Mouse (Mus musculus): Measurements from ENCODE around the gene Col11a2. TPM values are rescaled to one million over a fixed set of nuclear protein-coding genes. Genes with fewer than 3 reads are reported as not detected.

Col11a2 gene
- total RNA-seq, 4 experiments from 2014 or later, result 22.6 to 30.2 (median 27.5) TPM

DNA sequence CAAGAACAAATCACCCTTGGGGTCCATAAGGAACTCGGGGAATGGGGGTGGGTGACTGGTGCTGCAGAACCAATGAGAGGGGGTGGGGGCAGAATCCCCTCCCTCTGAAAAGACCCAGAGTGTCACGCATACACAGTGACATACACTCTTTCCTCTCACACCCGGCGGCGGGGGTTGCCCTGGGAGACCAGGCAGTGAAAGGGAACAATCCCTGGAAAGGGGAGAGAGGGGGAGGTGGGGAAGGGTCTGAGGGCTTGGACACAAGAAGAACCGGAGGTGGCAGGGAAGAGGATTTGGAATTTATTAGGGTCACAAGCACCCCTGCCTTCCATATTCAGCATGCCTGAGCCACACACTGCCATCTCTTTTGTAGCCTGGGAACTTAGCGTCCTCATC, 13.5 kb upstream of the Col11a2 start:
- DNase-seq (ENCODE audit: low spot score in 2 of 2), result no peak

DNA sequence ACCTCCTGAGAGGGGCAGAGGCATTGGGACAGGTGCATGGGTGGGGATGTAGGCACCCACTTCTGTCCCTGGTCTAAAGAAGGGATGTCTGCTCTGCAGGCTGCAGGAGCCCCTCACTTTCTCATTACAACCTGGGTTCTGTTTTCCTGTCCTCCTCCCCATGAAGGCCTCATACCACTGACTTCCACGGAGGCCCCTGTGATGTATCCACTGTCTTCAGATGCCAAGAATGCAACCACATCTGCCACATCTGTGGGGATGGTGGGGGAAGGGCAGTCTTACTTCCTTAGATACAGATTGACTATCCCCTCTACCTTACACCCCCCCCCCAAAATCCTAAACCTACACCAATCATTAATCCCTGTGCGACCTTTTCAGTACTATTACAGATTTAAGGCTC, 13.0 kb upstream of the Col11a2 start:
- DNase-seq (ENCODE audit: low spot score in 2 of 2), result no peak

DNA sequence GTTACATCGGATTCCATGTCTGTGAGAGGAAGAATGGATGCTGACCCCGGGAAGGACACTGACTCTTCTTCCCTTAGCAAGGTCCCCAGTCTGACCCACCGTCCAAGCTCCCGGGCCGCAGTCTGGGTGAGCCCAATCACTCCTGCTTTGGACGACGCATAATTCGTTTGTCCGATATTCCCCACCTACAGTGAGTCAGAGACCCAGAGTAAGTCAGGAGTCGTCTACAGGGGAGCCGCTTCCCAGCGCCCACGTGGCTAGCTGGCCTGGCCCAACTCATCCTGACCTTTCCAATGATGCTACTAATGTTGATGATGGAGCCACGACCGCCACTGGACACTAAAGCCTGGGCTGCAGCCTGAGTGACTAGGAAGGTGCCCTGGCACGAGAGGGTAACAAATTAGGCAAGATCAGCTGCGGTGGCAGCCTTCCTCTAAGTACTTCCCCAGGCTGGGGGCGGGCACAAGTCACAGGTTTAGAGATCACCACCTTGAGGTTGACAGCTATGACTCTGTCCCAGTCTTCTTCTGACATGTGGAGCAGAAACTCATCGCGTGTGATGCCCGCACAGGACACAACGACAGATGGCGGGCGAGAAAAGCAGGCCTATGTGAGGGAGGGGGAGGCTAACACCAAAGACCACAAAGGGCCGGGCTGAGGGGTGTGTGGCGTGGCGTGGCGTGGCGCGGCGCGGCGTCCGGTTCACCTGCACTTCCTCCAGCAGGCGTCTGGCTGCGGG, 12.2 kb upstream of the Col11a2 start:
- peak in 1 of 2 experiments; percentile 39 for DNase-seq (ENCODE audit: low spot score in 2 of 2)

DNA sequence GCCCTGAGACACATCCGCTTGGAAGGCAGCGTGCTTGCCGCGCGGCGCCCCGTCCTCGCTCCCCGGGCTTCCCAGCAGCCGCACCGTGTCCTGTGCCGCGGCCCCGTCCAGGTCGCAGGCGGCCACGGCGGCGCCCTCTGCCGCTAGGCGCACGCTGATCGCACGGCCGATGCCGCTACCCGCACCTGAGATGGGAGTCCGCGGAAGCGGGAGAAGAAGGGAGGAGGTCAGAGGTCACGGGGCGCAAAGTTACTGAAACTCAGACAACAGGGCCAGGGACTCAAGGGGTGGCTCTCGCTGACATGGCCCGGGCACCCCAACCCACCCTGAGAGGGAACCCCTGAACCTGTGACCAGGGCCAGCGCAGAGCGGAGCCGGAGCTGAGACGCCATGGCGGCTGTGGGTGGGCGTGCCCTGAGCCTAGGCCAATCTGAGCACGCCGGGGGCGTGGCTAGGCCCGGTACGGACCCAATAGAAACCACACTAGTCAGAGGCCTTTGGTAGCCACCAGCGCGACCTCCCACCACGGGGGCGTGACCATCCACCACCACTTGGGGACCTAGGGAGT, 11.5 kb upstream of the Col11a2 start, which contains the start of gene H2-Ke6:
TSS of gene H2-Ke6 (minus strand) at position 405 of the 568 bp plus-strand sequence.
- DNase-seq (ENCODE audit: low spot score in 2 of 2), result peak; percentile 91 to 93

DNA sequence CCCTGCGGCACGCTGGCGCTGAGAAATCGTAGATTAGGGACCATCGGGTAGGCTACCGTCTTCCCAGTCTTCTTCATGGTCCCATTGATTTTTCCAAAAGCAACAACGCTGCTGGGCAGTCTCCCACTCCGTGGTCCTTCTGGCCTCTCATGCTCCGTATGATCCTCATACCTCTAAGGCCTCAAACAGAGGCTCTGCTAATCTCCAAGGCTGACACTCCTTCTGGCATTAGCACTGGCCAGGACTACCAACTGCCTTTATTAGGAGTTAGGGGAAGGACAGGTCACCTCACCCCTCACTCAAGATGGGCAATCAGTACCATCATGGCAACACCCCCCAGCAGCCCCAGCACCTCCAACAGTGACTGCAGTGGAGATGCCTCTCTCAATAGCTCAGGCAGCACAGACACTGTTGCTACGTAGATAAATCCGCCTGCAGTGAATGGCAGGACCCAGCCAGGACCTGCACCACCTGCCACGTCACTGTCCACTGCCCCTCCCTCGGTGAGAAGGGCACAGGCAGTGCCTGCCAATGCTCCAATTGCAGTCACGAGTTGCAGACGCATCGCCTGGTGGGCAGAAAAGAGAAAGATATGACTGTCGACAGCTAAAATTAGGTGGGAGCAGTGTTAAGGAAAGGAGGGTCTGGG, 10.6 kb upstream of the Col11a2 start:
- no peak for DNase-seq (ENCODE audit: low spot score in 2 of 2)

DNA sequence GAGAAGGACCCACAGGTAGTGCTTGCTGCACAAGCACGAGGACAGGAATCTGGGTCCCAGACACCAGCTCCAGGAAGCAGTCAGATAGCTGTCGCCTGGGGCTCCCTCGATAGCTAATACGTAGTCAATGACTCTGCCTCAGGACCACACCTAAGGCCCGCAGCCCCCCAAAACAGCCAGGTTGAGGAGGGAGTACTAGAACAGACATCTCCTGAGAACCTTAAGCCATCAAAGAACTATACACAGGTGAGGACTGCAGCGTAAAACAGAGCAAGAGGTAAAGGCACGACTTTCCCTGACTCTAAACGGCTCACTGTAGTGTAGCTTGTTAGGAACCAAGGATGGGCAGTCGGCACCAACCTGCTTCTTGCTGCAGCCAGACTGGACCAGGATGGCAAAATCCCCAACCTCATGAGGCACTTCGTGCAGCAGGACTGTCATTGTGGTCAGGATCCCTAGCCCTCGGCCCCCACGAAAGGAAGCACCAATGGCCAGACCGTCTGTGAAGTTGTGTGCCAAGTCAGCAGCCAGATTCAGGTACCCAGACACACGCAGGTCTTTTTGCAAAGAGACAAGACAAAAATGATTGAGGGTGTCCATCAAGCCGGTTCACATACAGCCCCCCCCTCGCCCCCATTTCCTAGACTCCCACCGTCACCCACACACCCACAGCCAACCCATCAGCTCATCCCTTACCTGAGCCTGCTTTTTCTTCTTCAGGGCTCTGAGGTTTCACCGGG, 9.9 kb upstream of the Col11a2 start:
- DNase-seq (ENCODE audit: low spot score in 2 of 2), result peak in 1 of 2 experiments; percentile 19

DNA sequence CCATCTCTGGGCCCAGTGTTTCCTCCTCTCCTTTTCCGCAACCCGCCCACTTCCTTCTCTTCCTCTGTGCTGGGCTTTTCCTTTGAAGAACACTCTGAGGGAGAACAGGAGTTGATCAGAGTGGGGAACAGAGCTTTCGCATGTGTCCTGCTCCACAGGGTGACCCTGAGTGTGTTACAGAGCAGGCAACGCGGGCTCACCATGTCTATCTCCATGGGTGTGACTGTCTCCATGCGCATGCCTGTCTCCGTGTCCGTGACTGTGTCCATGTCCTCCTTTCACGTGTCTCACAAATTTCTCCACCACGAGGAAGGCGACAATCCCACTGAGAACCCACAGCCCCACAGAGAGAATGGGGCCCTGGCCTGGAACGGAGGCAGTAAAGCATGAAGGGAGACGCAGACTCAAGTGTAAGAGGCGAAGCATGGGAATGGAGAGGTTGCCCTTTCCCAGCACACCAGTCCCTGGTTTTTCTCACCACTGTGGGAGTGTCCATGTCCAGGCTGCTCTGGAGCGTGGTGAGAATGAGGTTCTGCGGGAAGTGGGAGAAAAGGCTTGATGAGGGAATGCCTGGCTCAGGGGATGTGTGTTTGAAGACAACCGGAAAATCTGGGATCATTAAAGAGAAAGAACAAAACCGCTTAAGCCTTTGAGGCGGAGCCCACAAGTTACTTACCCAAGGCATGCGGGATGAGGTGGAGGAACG, 9.2 kb upstream of the Col11a2 start:
- DNase-seq (ENCODE audit: low spot score in 2 of 2), result peak in 1 of 2 experiments; percentile 30

DNA sequence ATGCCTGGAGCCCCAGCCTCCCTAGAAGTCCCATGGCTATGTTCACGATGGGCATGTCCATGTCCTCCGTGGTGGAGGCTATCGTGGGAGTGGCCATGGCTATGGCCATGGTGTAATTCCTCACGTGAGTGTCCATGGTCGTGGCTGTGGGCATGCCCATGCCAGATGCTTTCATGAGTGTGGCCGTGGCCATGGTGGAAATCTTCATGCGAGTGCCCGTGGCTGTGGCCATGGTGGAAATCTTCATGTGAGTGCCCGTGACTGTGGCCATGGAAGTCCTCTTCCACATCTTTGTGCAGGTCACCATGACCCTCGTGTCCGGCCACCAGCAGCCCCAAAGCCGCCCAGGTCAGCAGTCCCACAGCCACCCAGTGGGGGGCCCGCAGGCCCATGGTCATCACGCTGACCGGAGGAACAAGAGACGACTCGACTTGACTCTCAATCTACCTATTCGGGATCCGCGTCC, 8.3 kb upstream of the Col11a2 start:
- DNase-seq (ENCODE audit: low spot score in 2 of 2), result peak in 1 of 2 experiments; percentile 48

DNA sequence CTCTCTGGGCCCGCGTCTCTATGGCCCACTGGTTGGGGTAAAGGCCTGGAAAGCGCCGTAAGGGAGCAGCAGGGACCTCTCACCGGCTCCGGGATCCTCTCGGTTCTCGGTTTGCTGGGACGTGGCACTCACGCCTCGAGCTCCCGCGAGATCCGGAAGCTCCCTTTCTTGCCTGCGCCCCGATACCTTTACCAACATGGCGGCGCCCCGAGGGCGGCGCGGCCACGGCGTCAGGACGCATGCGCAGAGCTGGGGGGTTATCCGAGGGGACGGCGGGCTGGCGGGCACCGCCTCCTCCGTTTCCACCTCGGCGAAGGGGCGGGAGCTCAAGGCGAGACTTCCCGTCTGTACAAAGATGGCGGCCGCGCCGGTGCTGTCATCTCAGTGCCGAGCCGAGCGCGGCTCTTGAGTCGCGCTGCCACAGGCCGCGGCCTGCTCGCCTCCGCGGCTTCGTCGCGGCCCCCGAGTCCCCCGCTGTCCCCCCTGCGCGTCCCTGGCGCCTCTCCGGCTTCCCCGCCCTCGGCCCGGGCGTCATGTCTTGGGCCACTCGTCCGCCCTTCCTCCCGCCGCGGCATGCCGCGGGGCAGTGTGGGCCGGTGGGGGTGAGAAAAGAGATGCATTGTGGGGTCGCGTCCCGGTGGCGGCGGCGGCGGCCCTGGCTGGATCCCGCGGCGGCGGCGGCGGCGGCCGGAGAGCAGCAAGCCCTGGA, 7.6 kb upstream of the Col11a2 start, which contains the start of the genes Slc39a7 and Rxrb:
TSS of gene Slc39a7 (minus strand) at position 218 of the 709 bp plus-strand sequence.
TSS of gene Rxrb (plus strand) at position 348 of the 709 bp plus-strand sequence.
- DNase-seq (ENCODE audit: low spot score in 2 of 2), result peak; percentile 96 to 97

DNA sequence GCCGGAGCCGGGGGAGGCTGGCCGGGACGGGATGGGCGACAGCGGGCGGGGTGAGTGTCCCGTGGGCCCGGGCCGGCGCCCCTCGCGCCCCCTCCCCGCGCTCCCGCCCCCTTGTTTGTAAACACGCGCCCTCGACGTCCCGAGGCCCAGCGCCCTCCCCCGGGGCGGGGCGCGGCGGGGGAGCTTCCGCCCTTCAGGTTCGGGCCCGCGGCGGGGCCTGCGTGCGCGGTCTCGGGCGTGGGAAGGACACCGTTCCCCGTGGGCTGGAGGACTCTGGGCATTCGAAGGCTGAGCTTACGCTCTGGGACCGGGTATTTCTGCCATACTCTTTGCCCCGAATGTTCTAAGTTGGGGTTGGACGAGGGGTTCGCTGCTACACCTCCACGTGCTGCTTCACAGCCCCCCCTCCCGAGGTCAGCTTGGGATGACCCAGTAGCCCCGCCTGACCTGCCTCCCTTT, 7.0 kb upstream of the Col11a2 start:
- peak in 1 of 2 experiments; percentile 61 for DNase-seq (ENCODE audit: low spot score in 2 of 2)

DNA sequence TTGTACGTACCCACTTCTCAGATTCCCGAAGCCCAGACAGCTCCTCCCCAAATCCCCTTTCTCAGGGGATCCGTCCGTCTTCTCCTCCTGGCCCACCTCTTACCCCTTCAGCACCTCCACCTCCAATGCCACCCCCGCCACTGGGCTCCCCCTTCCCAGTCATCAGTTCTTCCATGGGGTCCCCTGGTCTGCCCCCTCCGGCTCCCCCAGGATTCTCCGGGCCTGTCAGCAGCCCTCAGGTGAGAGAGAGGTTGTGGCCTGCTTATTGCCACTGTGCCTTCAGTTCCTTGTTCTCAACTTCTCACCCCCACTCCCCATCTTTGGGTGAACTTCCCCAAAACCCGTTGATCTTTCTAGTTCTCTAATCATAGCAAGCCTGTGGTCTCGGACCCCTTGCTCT, 6.4 kb upstream of the Col11a2 start:
- DNase-seq (ENCODE audit: low spot score in 2 of 2), result peak in 1 of 2 experiments; percentile 31

DNA sequence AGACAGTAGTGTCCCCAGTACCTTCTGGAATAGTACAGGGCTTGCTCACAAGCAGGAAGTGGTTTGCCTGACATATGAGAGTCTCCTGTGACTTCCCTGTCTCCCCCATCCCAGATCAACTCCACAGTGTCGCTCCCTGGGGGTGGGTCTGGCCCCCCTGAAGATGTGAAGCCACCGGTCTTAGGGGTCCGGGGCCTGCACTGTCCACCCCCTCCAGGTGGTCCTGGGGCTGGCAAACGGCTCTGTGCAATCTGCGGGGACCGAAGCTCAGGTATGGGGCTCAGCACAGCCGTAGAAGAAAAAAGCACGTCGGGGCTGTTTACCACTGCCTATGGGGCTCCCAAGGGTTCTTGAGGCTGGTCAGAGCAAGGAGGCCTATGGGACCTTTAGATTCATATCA, 5.8 kb upstream of the Col11a2 start:
- DNase-seq (ENCODE audit: low spot score in 2 of 2), result no peak

DNA sequence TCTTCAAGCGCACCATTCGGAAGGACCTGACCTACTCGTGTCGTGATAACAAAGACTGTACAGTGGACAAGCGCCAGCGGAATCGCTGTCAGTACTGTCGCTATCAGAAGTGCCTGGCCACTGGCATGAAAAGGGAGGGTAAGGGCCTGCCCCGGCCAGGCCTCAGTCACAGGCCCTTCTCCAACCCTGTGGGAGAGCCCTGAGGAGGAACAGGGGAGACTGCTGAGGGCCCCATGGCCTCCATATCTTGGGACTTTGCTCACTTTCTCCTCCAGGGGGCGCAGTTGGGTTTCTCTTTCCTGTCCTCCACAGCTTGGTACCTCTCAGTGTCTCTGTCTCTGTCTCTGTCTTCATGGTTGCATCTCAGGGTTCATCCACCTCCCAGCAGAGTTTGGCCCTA, 5.2 kb upstream of the Col11a2 start:
- peak; percentile 53 to 75 for DNase-seq (ENCODE audit: low spot score in 2 of 2)

DNA sequence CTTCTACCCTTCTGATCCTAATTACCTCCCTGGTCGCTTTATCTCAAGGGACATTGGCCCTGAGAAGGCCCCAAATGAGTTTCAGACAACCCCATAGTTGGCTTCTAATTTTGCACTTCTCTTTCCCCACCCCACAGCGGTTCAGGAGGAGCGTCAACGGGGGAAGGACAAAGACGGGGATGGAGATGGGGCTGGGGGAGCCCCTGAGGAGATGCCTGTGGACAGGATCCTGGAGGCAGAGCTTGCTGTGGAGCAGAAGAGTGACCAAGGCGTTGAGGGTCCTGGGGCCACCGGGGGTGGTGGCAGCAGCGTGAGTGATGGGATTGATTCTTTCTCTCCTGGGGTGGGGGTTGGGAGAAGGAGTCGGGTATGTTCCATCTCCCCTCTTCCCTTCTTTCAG, 3.7 kb upstream of the Col11a2 start:
- no peak for DNase-seq (ENCODE audit: low spot score in 2 of 2)

DNA sequence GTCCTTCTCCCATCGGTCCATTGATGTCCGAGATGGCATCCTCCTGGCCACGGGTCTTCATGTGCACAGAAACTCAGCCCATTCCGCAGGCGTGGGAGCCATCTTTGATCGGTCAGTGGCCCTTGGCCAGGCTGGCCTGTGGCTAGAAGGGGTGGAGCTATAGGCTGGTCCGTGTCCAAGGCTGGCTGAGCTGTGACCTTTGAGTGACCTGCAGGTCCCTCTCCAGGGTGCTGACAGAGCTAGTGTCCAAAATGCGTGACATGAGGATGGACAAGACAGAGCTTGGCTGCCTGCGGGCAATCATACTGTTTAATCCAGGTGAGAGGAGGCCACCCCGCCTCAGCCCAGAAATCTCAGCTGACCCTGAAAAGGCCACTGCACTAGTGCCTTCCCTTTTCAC, 2.6 kb upstream of the Col11a2 start:
- DNase-seq (ENCODE audit: low spot score in 2 of 2), result peak in 1 of 2 experiments; percentile 32

DNA sequence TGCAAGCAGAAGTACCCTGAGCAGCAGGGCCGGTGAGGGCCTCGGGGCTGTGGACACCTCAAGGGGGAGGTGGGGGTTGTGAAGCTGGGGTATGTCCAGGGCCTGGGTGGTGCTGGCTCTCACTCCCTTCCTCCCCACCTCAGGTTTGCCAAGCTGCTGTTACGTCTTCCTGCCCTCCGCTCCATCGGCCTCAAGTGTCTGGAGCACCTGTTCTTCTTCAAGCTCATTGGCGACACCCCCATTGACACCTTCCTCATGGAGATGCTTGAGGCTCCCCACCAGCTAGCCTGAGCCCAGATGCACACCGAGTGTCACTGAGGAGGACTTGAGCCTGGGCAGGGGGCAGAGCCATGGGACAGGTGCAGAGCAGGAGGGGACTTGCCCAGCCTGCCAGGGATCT, 2.0 kb upstream of the Col11a2 start:
- peak in 1 of 2 experiments; percentile 12 for DNase-seq (ENCODE audit: low spot score in 2 of 2)

DNA sequence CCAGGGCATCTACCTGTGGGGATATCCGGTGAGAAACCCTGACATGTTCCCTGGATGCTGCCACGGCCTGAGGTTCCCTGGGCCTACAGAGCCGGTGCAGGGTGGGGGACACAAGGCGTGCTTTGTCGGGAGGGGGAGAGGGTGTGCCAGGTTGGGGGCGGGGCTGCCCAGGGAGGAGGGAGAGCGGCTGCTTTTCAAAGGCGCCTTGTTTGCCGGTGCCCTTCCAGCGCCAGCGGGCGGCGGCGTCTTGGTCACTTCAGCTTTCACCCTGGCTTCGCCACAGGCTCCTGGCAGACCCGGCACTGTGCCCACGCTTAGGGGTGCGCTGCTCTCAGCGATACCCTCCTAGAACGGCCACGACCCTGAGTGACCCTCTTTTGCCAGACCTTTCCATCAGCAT, 797 bp upstream of the Col11a2 start:
- peak; percentile 69 to 75 for DNase-seq (ENCODE audit: low spot score in 2 of 2)

DNA sequence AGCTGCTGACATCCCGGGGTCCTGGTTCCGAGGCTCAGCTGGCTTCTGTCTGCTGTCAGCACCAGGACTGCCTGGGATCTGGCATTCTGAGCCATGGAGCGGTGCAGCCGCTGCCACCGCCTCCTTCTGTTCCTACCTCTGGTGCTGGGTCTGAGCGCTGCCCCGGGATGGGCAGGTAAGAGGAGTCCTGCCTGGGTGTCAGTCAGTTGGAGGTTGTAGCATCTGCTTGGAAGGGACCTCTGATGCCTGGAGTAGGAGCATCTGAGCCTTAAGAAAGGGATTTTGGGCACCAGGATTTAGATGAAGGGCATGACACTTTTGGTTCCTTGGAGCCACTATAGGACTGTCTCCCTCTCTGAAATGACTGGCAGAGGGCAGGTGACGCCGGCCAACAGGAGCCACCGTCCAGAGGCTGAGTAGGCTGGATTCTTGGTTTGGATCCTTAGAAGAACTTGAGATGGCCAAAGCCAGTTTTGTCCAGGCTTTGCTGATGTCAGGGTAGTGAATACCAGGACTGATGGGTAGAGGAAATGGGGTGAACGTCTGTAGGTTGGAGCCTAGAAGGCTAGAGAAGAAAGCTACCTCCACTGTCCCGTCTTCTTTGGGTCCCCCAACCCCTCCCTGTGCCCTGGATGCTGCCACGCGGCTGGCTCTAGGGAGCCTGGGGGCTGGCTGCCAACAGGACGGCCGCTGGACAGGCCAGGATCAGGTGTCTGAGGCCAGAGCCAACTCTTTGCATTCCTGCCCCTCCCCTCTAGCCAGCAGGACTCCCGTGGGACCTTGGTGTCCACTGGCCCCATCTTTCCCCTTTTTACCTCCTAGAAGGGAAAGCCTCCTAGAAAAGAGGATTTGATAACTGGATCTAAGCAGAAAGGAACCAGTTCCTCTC, 569 bp downstream of the Col11a2 start:
- DNase-seq (ENCODE audit: low spot score in 2 of 2), result peak in 1 of 2 experiments; percentile 30

DNA sequence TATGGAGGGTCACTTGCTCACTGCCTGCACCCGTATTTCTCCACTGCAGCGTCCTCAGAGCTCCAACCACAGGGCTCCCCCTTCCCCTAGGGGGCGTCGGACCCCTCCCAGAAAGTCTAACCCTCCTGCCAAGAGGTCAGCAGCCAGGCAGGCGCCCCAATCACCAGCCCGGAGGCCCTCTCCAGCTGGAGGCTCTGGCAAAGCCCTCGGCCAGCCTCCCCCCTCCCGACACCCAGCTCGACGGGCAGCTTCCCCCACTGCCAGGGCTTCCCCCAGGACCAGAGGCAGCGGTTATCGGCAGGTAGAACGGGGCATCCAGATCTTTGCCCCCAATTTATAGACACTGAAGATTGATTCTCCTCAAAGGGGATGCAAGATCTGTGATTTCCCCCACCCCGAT, 6.7 kb downstream of the Col11a2 start:
- DNase-seq (ENCODE audit: low spot score in 2 of 2), result no peak
